Mouse (Mus musculus) intestine, embryonic 14.5 days (tissue): ENCODE measurements at regions not wholly inside any gene's neighbourhood (a gene's known extent, or its start where the extent isn't known, plus 50 kb on each side); places are given as distances from the start of the nearest gene placed in this dataset.

Experiments used
- ATAC-seq: fragments of 200-750 bp; cut with Nextera tagmentation; replicated peaks from 2 replicates; pipeline ENCODE4 v1.8.0; 2017; ENCODE audit warnings: low read depth, moderate number of reproducible peaks, moderate TSS enrichment, moderate library complexity; ENCODE audit not compliant: low FRiP score, low TSS enrichment
- DNase-seq: peaks from one replicate; pipeline ENCODE4 v3.0.0-alpha.2; 2018; ENCODE audit warnings: low spot score
- H3K27ac ChIP-seq: fragments of 300-500 bp; sonication (generic); 2 replicates; pipeline ENCODE4 v1.5.1; 2014; ENCODE audit warnings: low read depth, mild to moderate bottlenecking, control low read depth
- H3K27me3 ChIP-seq: fragments of 300-500 bp; sonication (generic); replicated peaks from 2 replicates; pipeline ENCODE4 v1.6.1; 2014; ENCODE audit warnings: low read length, control low read depth; ENCODE audit not compliant: control insufficient read depth, insufficient read depth
- H3K36me3 ChIP-seq: fragments of 300-500 bp; sonication (generic); 2 replicates; pipeline ENCODE4 v1.6.1; 2014; ENCODE audit warnings: low read length, control low read depth; ENCODE audit not compliant: control insufficient read depth, insufficient read depth
- H3K4me1 ChIP-seq: fragments of 300-500 bp; sonication (generic); replicated peaks from 2 replicates; pipeline ENCODE4 v1.6.1; 2014; ENCODE audit warnings: low read length, control low read depth, mixed read lengths; ENCODE audit not compliant: control insufficient read depth, insufficient read depth
- H3K4me2 ChIP-seq: fragments of 300-500 bp; sonication (generic); 2 replicates; pipeline ENCODE4 v1.6.1; 2014; ENCODE audit warnings: low read length
- H3K4me3 ChIP-seq: fragments of 300-500 bp; sonication (generic); 2 replicates; pipeline ENCODE4 v1.5.1; 2014; ENCODE audit warnings: low read depth, low read length, control low read depth, mixed read lengths
- H3K9ac ChIP-seq: fragments of 300-500 bp; sonication (generic); 2 replicates; pipeline ENCODE4 v1.6.1; 2014; ENCODE audit warnings: mild to moderate bottlenecking, low read length
- H3K9me3 ChIP-seq: fragments of 300-500 bp; sonication (generic); 2 replicates; pipeline ENCODE4 v1.6.1; 2016; ENCODE audit warnings: low read length, control low read depth; ENCODE audit not compliant: control insufficient read depth
- WGBS: fragments of 180-500 bp; shearing (Covaris S2); extraction: QIAGEN DNeasy Blood & Tissue Kit; methylation state at CpG from one replicate; pipeline ENCODE4 v1.1.7; 2014; 5-methylcytosine and 5-hydroxymethylcytosine counted together

DNA sequence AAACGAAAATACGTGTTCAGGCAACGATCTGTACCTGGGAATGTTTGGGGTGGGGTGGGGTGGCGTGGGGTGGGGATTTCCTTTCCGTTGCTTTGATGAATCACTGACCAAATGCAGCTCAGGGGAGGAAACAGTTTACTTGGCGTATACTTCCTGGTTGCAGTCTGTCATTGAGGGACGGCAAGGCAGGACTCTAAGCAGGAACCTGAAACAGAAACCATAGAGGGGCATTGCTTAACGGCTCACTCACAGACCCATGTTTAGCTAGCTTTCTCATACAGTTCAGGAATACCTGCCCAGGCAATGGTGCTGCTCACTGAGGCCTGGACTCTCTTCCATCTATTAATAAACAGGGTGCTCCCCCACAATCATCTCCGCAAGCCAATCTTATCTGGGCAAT, 55.1 kb upstream of the Smox start:
- no peak for ATAC-seq
- Histone ChIP-seq H3K9ac (no peak overlapping the region), H3K9me3 (no peaks in the 10 kb centered on the region), H3K36me3 (no peaks in the 10 kb centered on the region), H3K27me3 (no peaks in the 10 kb centered on the region), H3K4me2 (no peak overlapping the region), H3K27ac (no peak overlapping the region), H3K4me3 (no peak overlapping the region), H3K4me1 (no peaks in the 10 kb centered on the region)
- DNase-seq: no peak
- WGBS: 66% methylated on average over 9 of the region's 9 CpGs

DNA sequence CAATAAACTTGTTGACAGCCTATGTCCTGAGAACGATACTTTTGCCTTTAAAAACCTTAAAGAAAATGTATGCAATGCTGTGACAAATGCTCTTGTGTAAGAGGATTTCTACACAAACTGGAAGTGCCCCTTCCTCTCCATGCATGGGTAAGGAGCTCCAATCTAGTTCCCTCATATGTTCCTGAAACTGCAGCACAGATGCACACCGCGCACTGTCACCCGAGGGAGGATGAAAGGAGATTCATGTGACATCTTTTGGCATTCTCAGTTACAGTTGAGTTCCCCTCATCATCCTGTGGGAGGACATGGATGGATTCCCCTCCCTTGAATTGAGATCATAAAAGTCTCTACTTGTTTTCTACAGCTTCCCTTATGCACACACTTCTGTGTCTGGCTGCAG, 60.8 kb upstream of the Smox start:
- Histone ChIP-seq H3K4me2 (no peak overlapping the region), H3K4me1 (no peaks in the 10 kb centered on the region), H3K27me3 (no peaks in the 10 kb centered on the region), H3K4me3 (no peak overlapping the region), H3K36me3 (no peaks in the 10 kb centered on the region), H3K9me3 (no peaks in the 10 kb centered on the region), H3K27ac (no peak overlapping the region), H3K9ac (no peak overlapping the region)
- no peak for DNase-seq
- WGBS: 91% methylated on average over 4 of the region's 4 CpGs
- ATAC-seq: no peak

DNA sequence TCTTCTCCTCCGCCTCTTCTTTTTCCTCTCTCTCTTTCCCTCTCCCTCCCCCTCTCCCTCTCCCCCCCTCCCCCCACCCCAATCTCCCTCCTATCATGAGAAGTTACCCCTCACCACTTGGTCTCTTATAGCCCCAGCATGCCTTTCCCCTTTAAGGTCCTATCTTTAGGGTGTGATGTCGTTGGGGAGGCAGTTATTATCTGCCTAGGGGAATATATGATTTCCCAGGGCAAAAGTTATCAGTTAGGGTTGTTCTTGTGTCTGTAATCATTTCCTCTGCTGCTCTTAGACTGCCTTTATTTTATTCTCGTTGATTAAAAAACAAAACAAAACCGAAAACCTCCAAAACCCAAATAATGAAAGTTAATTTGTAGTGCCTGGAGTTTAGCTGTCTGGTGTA, 63.2 kb upstream of the Smox start:
- H3K4me2 ChIP-seq: no peak overlapping the region
- no peak for DNase-seq
- ATAC-seq: no peak
- H3K27ac ChIP-seq: no peak overlapping the region
- no peaks in the 10 kb centered on the region for H3K4me1 ChIP-seq
- WGBS: 62% methylated on average over 4 of the region's 4 CpGs
- no peaks in the 10 kb centered on the region for H3K27me3 ChIP-seq
- no peak overlapping the region for H3K4me3 ChIP-seq
- H3K9me3 ChIP-seq: no peaks in the 10 kb centered on the region
- no peak overlapping the region for H3K9ac ChIP-seq
- no peaks in the 10 kb centered on the region for H3K36me3 ChIP-seq

DNA sequence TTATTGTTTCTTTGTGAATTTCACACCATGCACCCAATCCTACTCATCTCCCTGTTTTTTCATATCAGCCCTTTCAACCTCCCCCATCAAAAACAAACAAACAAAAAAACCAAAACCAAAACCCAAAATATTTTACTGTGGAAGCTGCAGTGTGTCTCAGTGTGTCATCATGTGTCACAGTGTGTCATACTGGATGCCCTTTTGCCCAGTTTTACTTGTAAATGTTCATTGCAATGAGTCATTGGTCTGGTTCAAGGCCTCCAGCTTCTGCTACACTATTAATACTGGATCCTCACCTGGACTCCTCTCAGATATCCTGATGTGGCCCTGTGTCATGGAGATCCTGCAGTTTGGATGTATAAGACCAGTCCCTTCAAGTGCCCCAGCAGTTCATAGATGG, 64.4 kb upstream of the Smox start:
- H3K9ac ChIP-seq: no peak overlapping the region
- H3K36me3 ChIP-seq: no peaks in the 10 kb centered on the region
- H3K4me1 ChIP-seq: no peaks in the 10 kb centered on the region
- H3K4me3 ChIP-seq: no peak overlapping the region
- H3K4me2 ChIP-seq: no peak overlapping the region
- H3K9me3 ChIP-seq: no peaks in the 10 kb centered on the region
- DNase-seq (no peak), ATAC-seq (no peak)
- no peaks in the 10 kb centered on the region for H3K27me3 ChIP-seq
- H3K27ac ChIP-seq: no peak overlapping the region

DNA sequence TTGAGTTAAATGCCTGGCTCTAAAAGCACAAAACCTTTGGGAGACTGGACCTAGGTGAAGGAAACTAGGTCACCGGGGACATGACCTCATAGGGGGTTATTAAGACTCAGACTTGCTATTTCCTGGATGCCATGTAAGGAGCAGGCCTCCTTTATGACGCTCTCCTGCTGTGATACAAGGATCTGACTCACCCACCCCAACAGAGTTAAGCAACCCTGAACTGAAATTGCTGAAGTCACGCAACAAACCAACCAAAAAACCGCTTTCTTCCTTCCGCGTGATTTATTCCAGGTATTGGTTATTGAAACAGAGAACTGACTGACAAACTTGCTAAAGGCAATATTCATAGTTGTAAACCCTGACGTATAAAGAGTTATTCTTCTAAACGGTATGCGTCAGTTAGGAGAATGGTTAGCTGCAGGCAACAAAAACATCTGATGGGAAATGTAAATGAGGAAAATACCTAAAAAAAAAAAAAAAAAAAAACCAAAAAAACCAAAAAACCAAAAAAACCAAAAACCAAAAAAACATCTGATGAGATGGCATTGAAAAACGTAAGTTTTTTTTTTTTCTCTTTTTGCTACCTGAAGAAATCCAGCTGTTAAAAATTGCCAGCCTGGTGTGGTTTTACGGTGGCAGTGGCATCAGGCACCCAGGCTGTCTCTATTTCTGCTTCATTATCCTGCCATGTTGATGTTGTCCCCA, 67.5 kb upstream of the Smox start:
- no peaks in the 10 kb centered on the region for H3K4me1 ChIP-seq
- H3K9ac ChIP-seq: no peak overlapping the region
- no peak overlapping the region for H3K4me2 ChIP-seq
- DNase-seq: no peak
- H3K9me3 ChIP-seq: no peaks in the 10 kb centered on the region
- 75% methylated on average over 11 of the region's 11 CpGs for WGBS
- ATAC-seq: no peak
- no peaks in the 10 kb centered on the region for H3K36me3 ChIP-seq
- no peak overlapping the region for H3K4me3 ChIP-seq
- no peaks in the 10 kb centered on the region for H3K27me3 ChIP-seq
- H3K27ac ChIP-seq: no peak overlapping the region

DNA sequence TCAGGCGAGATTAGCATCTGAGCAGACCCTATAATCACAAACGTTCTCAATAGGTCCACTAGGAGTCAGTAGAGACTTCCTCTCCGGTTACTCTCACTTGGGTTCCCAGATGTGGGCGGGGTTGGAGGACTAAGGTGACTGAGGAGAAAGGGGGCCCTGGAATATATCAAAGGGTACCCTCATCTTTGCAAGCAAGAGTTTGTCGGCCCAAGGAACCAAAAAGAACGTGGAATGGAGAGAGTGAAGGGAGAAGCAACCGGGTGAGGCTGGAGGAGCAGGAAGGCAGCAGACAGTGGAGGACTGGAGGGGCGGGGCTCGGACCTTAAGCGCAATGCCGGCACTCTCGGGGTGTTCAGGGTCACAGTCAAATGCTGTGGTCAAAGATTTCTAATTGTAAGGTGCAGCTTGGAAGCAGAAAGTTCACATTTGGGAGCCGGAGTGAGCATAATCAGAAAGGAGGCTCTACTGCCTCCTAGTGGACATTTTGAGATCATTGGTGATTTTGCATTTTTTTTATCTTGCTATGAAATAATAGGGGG, 68.3 kb upstream of the Smox start:
- ATAC-seq (peak; percentile 89; the same call in 1 of the 2 replicates), DNase-seq (peak; percentile 88)
- Histone ChIP-seq H3K27ac (peak overlapping the region; percentile 54; the same call in 1 of the 2 replicates), H3K4me2 (peak overlapping the region; percentile 89), H3K4me3 (peak overlapping the region; percentile 57), H3K27me3 (no peaks in the 10 kb centered on the region), H3K9ac (peak overlapping the region; percentile 42), H3K4me1 (no peaks in the 10 kb centered on the region), H3K36me3 (no peaks in the 10 kb centered on the region), H3K9me3 (no peaks in the 10 kb centered on the region)
- WGBS: under 1% methylated on average over 13 of the region's 13 CpGs

DNA sequence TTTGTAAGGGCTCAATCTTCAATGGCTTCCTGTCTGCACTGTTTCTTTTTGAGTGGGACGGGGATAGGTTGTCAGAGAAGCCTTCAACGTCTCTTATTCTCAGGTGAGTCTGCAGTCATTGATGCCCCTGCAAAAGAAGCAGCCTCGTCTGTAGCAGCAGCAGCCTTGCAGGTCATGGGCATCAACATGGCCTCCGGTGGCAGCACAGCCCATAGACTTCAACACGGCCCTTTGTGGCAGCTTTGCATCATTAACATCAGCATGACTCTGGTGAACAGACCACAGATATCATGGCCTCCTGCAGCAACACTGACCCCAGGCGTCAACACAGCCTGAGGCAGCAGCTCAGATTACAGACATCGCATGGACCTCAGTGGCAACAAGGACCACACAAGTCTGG, 65.4 kb upstream of the Rnf24 start:
- Histone ChIP-seq H3K4me1 (no peaks in the 10 kb centered on the region), H3K4me3 (no peak overlapping the region), H3K9ac (no peak overlapping the region), H3K9me3 (no peaks in the 10 kb centered on the region), H3K27me3 (no peaks in the 10 kb centered on the region), H3K36me3 (no peaks in the 10 kb centered on the region), H3K27ac (no peak overlapping the region), H3K4me2 (no peak overlapping the region)
- DNase-seq (no peak), ATAC-seq (no peak)
- 69% methylated on average over 7 of the region's 7 CpGs for WGBS

DNA sequence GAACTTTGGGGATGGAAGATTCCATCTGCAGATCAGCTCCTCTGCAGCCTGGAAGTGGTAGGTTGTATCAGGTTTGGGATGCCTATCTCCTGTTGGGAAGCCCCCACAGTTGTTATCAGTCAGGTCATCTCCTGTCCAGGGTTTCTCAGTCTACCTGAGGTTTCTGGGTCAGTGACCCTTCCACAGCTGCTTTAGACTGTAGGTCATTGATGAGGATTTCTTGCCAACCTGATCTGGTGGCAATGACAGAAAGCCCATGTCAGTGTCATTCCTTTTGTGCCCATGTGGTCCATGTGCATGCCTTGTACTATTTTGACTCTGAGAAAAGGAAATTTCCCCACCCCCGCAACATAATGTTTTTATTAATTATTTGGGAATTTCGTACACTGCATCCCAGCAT, 64.8 kb upstream of the Rnf24 start:
- DNase-seq: no peak
- Histone ChIP-seq H3K27ac (no peak overlapping the region), H3K27me3 (no peaks in the 10 kb centered on the region), H3K4me3 (no peak overlapping the region), H3K4me1 (no peaks in the 10 kb centered on the region), H3K36me3 (no peaks in the 10 kb centered on the region), H3K9ac (no peak overlapping the region), H3K4me2 (no peak overlapping the region), H3K9me3 (no peaks in the 10 kb centered on the region)
- 87% methylated on average over 2 of the region's 2 CpGs for WGBS
- no peak for ATAC-seq

DNA sequence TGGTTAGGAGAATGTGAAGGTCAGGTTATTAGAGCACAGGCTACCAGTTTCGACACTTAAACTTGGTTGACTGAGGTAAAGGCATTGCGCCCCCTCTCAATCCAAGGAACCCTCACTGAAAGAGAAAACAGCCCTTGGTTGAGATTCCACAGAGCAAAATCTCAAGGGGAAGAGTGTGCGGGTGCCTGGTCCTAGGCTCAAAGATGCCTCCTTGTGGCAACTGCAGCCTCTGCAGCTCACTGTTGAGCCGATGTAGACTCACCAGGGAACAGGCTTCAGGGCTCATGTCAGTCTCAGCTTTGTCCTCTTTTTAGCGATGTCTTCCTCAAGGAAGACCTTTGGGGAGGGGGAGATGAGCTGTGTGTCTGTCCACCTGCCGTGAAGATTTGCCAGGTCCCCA, 63.8 kb upstream of the Rnf24 start:
- WGBS: 29% methylated on average over 6 of the region's 6 CpGs

More for the DNA sequence above, 63.8 kb upstream of the Rnf24 start:
- Histone ChIP-seq H3K4me1 (no peaks in the 10 kb centered on the region), H3K27me3 (no peaks in the 10 kb centered on the region), H3K9me3 (no peaks in the 10 kb centered on the region), H3K4me2 (no peak overlapping the region), H3K4me3 (no peak overlapping the region), H3K27ac (no peak overlapping the region), H3K36me3 (no peaks in the 10 kb centered on the region), H3K9ac (no peak overlapping the region)
- no peak for ATAC-seq
- peak; percentile 63 for DNase-seq
